Mouse (Mus musculus) bone marrow, adult 2 months (tissue): ENCODE measurements around the gene Pcid2.

Experiments used
- CTCF ChIP-seq: fragments of 200-500 bp; IDR thresholded peaks from 2 replicates; pipeline ENCODE4 v1.5.1; 2011; ENCODE audit warnings: low read length, control low read depth; ENCODE audit not compliant: control insufficient read depth, insufficient read depth
- POLR2A ChIP-seq: fragments of 200-500 bp; IDR thresholded peaks from 2 replicates; pipeline ENCODE4 v1.6.1; 2011; ENCODE audit warnings: low read depth, mild to moderate bottlenecking, control low read depth, low read length, borderline replicate concordance; ENCODE audit not compliant: control insufficient read depth

- TF ChIP-seq CTCF (no peak), POLR2A (no peak)
Observed at GRCm38 (mm10) chr8:13149287-13149686, 44.0 kb upstream of the Pcid2 start.
